Mouse (Mus musculus): ENCODE data around the gene Ago4.
A peak's percentile ranks its signal among the peaks of the same experiment; 100 is the strongest.
"Not testable (repeated sequence)": the region's sequence is repeated elsewhere in the genome, so short reads cannot be mapped to it uniquely, and the experiment has no call there.

Ago4 gene

GRCm38 (mm10) chr4:126532827-126533728, at the start of gene Ago4:
Gene Ago4, minus strand, starts transcription at chr4:126533472.
- DNase-seq (ENCODE audit: low spot score in 2 of 2): peak in 1 of 2 experiments; percentile 12

- DNase-seq (ENCODE audit: low spot score in 2 of 2): no peak
These were observed 45.8 kb upstream of the Ago4 start for GRCm38 (mm10) chr4:126579077-126579476.

- DNase-seq (ENCODE audit: low spot score in 2 of 2): no peak
These were observed 44.6 kb upstream of the Ago4 start for GRCm38 (mm10) chr4:126577920-126578319.

- DNase-seq (ENCODE audit: low spot score in 2 of 2): no peak
These were observed 43.0 kb upstream of the Ago4 start for GRCm38 (mm10) chr4:126576281-126576680.

DNA sequence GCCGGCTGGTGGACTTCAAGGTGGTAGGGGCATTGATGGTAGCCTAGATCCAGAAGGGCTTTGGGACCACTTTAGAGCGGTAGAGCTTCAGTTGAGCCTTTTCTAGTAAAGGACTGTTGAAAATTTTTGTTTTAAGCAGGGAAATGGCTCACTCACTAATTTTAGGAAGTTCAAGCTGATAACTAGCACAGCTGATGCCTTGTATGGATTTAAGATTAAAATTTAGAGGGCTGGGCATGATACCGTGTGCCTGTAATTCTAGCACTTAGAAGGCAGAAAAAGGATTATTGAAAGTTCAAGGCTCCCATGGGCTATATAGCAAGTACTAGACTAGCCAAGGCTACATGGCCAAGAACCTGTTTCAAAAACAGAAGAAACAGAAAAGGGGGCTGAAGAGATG, 36.5 kb upstream of the Ago4 start:
- no peak for DNase-seq (ENCODE audit: low spot score in 2 of 2)

DNA sequence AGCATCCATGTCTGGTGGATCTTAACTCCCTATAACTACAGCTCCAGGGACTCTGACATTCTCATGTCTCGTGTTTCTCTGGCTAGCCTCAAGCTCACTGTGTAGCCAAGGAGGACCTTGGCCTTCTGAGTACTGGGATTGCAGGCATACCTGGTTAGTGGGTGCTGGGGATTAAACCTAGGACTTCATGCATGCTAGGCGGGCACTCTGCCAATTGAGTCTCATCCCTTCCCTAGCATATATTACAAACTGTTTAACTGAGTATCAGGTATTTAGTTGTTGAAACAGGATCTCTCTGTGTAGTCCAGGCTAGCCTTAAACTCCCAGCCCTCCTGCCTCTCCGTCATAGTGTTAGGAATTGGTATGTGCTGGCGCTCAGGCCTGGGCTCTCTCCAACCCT, 34.0 kb upstream of the Ago4 start:
- DNase-seq (ENCODE audit: low spot score in 2 of 2): no peak

DNA sequence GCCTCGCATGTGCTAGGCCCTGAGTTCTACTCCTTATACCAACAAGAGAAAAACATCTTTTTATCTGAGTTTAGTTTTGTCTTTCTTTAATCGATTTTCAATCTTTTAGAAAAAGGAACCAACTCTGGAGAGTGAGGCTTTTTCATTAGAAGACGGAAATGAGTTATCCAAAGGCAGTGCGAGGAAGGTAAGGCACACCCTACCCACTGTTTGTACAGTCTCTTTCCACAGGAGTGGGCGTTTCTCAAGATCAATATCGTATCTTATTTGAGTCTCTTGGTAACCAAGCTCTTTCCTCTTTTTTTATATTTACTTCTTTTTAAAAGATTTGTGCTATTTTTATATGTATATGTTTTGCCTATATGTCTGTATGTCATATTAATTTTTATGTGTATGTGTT, 30.5 kb upstream of the Ago4 start:
- no peak for DNase-seq (ENCODE audit: low spot score in 2 of 2)

DNA sequence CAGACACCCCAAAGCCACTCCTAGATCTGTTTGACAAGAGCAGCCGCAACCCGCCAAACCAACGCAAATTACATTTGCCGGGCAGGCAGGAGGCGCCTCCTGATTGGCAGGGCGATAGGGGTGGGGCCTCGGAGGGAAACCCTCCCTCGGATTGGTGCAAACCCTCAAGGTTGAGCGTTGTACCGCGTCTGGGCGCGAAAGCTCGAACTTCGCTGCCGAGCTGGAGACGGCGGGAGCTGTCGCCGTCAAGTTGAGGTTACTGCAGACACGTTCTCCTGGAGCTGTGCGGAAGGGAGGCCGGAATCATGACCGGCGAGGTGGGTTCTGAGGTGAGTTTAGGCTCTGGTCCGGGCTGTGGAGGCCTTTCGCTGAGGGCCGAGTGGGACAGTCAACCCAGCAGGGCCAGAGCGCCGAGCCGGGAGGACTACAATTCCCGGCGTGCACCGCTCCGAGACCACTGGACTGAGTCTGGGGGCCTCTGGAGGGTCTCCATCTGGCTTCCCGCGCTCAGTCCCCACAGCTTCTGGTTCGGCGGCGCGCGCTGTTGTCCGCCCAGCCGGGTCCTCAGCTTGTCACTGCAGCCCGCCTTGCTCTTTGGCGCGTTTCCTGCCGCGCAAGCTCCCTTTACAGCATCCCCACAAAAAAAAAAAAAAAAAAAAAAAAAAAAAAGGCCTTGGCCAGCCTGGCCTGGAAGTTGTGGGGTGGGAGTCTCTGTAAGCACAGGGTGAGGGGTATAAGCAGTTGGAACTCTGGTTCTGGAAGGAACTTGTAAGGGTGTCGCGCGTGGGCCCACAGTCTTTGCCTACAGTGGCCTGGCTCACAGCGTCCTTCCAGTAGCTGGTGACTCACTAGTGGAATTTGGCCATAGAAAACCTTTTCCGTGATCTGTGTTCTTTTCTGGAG, 23.8 kb upstream of the Ago4 start, which contains the start of gene Clspn:
Clspn (plus strand) TSS at position 127 of the 903 bp plus-strand sequence.
- DNase-seq (ENCODE audit: low spot score in 2 of 2): peak; percentile 85 to 88

DNA sequence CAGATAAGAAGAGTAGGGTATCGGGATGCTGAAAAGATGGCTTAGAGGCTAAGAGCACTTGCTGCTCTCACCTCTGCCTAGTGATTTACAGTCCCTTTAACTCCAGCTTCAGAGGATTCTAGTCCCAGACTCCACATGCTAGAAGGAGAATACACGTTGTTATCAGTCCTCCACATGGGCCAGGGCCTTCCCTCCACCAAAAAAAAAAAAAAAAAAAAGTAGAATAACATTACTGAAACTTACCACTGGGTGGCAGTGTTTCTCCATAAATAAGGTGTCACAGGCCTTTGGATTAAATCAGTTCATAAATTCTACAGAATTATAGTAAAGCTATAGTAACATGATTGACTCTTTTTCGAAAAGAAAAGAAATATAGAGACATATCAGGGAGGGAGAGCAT, 21.2 kb upstream of the Ago4 start:
- DNase-seq (ENCODE audit: low spot score in 2 of 2): no peak

GRCm38 (mm10) chr4:126553685-126554084, 20.4 kb upstream of the Ago4 start:
- no peak for DNase-seq (ENCODE audit: low spot score in 2 of 2)

DNA sequence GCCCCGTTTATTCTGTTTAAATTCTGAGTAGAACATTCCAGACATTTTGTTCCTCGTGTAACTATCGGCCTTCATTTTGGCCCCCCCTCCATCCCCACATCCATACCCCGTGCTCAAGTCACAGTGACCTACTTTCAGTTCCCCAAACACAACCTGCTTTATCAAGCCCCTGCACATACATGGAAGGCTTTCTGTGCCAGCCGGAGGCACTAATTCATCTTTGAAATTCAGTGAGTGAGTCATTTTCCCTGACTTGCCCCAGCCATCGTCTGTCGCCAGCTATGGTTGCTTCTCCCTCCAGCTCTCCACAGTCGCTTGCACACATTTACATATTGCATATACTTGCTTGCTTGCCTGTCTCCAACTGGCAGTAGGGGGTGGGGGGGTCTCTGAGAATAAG, 19.8 kb upstream of the Ago4 start:
- no peak for DNase-seq (ENCODE audit: low spot score in 2 of 2)

DNA sequence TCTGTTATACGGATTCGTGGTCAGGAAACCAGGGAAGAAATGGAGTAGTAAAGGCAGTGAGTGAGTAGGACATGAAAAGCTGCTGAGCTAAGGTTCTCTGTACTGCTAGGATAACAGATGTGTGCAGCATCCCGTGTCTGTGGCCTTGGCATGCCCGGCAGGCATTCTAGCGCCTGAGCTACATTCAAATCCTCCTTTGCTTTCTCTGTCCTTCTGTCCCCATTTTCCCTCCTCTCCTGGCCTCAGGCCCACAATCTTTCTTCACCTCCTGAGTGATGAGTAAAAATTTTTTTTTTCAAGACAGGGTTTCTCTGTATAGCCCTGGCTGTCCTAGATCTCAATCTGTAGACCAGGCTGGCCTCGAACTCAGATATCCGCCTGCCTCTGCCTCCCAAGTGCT, 18.9 kb upstream of the Ago4 start:
- no peak for DNase-seq (ENCODE audit: low spot score in 2 of 2)

DNA sequence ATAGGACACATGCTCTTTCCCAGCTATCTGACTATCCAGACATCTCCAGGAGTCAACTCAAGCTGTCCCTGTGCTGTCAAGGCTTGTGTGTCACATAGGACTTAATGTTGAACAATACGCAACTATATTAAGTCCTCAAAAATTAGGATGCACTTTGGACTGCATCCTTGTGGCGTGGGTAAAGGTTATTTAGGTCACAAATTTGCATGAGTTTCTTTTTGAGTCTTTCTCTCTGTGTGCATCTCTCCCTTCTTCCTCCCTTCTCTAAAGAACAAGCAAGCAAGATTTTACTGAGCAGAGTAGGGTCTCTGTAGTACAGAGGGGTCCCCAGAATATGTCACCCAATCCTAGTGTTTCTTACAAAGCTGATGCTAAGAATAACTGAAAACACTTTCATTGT, 12.9 kb upstream of the Ago4 start:
- DNase-seq (ENCODE audit: low spot score in 2 of 2): no peak

GRCm38 (mm10) chr4:126545703-126546102, 12.4 kb upstream of the Ago4 start:
- no peak for DNase-seq (ENCODE audit: low spot score in 2 of 2)

- DNase-seq (ENCODE audit: low spot score in 2 of 2): no peak
These were observed 11.7 kb upstream of the Ago4 start for GRCm38 (mm10) chr4:126545016-126545415.

- DNase-seq (ENCODE audit: low spot score in 2 of 2): no peak
These were observed 9.6 kb upstream of the Ago4 start for GRCm38 (mm10) chr4:126542838-126543237.

GRCm38 (mm10) chr4:126540487-126541071, 7.3 kb upstream of the Ago4 start:
- peak in 1 of 2 experiments; percentile 12 for DNase-seq (ENCODE audit: low spot score in 2 of 2)

GRCm38 (mm10) chr4:126536865-126537264, 3.6 kb upstream of the Ago4 start:
- peak in 1 of 2 experiments; percentile 16 for DNase-seq (ENCODE audit: low spot score in 2 of 2)

- not testable (repeated sequence) for DNase-seq (ENCODE audit: low spot score in 2 of 2)
These were observed 2.4 kb upstream of the Ago4 start for GRCm38 (mm10) chr4:126535631-126536030.

- no peak for DNase-seq (ENCODE audit: low spot score in 2 of 2)
These were observed 428 bp upstream of the Ago4 start for GRCm38 (mm10) chr4:126533729-126534070.

DNA sequence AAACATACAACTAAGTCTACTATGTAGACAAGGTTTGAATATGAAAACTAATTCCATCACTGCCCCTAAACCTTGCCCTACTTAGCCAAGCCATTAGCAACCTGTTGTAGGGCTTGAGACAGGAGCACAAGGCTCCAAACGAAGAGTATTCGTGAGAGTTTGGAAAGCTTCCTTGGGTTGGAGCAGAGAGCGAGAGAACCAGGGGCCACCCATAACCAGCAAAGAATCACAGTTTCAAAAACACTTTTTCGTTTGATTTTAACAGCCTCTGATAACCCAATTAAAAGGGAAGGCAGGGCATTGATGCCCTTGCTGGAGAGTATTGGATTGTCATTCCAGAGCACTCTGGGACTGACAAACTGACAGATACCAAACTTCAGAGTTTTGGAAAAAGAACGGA, 980 bp downstream of the Ago4 start:
- no peak for DNase-seq (ENCODE audit: low spot score in 2 of 2)

GRCm38 (mm10) chr4:126526828-126527227, 6.4 kb downstream of the Ago4 start:
- DNase-seq (ENCODE audit: low spot score in 2 of 2): no peak
